ENCODE assay signal across 8 mouse cellular contexts in the genomic region with DNA sequence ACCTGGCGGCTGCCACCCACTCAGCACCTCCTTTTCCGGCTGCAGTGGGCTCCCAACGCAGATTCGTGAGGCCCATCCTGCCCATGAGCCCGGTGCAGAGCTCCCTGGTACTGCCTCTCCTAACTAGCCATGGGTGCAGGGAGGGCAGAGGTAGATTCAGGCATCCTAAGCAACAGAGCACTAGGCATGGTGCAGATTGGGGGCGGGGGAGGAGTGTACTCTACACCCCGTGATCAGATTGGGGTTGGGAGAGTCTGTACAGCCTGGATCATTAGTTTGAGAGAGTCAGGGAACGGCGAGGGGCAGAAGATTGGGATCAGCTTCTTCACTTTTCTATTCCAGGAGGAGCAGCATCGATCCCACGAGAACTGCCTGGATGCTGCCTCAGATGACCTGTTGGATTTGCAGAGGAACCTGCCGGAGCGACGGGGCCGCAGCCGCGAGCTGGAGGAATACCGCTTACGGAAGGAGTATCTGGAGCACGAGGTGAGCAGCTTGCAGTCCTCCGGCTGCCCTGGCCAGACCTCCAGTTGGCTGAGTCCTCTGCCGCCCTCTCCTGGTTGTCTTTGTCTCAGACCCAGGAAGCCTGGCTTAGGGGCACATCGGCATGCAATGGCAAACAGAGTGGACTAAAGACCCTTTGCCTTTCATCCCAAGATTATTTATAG. TPM values are rescaled to one million over a fixed set of nuclear protein-coding genes. Genes with fewer than 3 reads are reported as not detected.
DNase-seq lines count a peak whose midpoint lies in the region; ATAC-seq lines count a peak whose summit lies in the region.

No protein-coding gene starts in this region.

- peak; percentile 10 for DNase-seq in MN1 (ENCODE audit: low spot score)
- peak; percentile 40 for DNase-seq in cerebellum, adult 11-12 months
- peak; percentile 84 for DNase-seq in hindbrain, embryonic 10.5 days (ENCODE audit: low spot score)
- DNase-seq in layer of hippocampus, postnatal 10 days (ENCODE audit: low spot score in 2 of 2) = peak; percentile 71 to 76
- DNase-seq in lung, postnatal 36 days = peak; percentile 87
- peak; percentile 90 for DNase-seq in retina, embryonic 14.5 days (ENCODE audit: low spot score)
- peak; percentile 80 for DNase-seq in thymus, postnatal 4 days

- 0 out of 2 replicates have a peak overlapping the region, but pooled peaks have one; percentile 30 for H3K9ac ChIP-seq in forebrain, embryonic 15.5 days (replicated peaks)

- 0 out of 2 replicates have a peak, but pooled peaks cover 5% of the 10 kb centered on the region for H3K4me1 ChIP-seq in forebrain, embryonic 15.5 days
- peaks cover 25% of the 10 kb centered on the region for H3K4me1 ChIP-seq in hindbrain, embryonic 10.5 days (replicated peaks)

- 12% methylated on average over 23 of the region's 23 CpGs for WGBS in forebrain, embryonic 15.5 days
- 11% methylated on average over 23 of the region's 23 CpGs for WGBS in hindbrain, embryonic 10.5 days

- no peaks in the 10 kb centered on the region for H3K36me3 ChIP-seq in forebrain, embryonic 15.5 days
- H3K36me3 ChIP-seq in hindbrain, embryonic 10.5 days = no peaks in the 10 kb centered on the region

- peak; percentile 50 for ATAC-seq in forebrain, embryonic 15.5 days (replicated peaks)

- no peak overlapping the region for H3K27ac ChIP-seq in forebrain, embryonic 15.5 days (replicated peaks)
- peak overlapping the region; percentile 26 for H3K27ac ChIP-seq in hindbrain, embryonic 10.5 days

- peak overlapping the region; percentile 14; the same call in 1 of the 2 replicates for H3K4me3 ChIP-seq in forebrain, embryonic 15.5 days
- H3K4me3 ChIP-seq in hindbrain, embryonic 10.5 days = peak overlapping the region; percentile 44

- no peaks in the 10 kb centered on the region for H3K9me3 ChIP-seq in forebrain, embryonic 15.5 days
- no peaks in the 10 kb centered on the region for H3K9me3 ChIP-seq in hindbrain, embryonic 10.5 days

- no peaks in the 10 kb centered on the region for H3K27me3 ChIP-seq in forebrain, embryonic 15.5 days
- H3K27me3 ChIP-seq in hindbrain, embryonic 10.5 days (ENCODE audit: insufficient read depth, poor library complexity, severe bottlenecking) = peaks cover 38% of the 10 kb centered on the region

- H3K4me2 ChIP-seq in forebrain, embryonic 15.5 days (replicated peaks) = peak overlapping the region; percentile 44

RNA-seq across cellular contexts. Expression of a gene that starts 38.1 kb away (rescaled TPM):
- 0.28 and 0.59 TPM in 2 replicates for polyA plus RNA-seq in forebrain, embryonic 15.5 days (2015; fragmentation: Nextera tagmentation; extraction: Ambion mirVana)
- 0.86 and 0.90 TPM in 2 replicates for polyA plus RNA-seq in hindbrain, embryonic 10.5 days (2016; fragmentation: Nextera tagmentation; extraction: Ambion mirVana)
- total RNA-seq in layer of hippocampus, postnatal 10 days (2021) = 1 to 10 TPM; 1.5 to 1.8 TPM

Comparison
In these comparisons a context has a peak if more than half of its experiments do, and no peak if none do; other contexts are left out.
1. DNase-seq: peak in every context shown above with its lines; median percentile 90 in retina, embryonic 14.5 days; 87 in lung, postnatal 36 days; 84 in hindbrain, embryonic 10.5 days; 80 in thymus, postnatal 4 days; 74 in layer of hippocampus, postnatal 10 days; 40 in cerebellum, adult 11-12 months; 10 in MN1.